Mouse (Mus musculus) urinary bladder, postnatal 25 days (tissue): ENCODE results near the gene Tubg1.
A peak's percentile ranks its signal among the peaks of the same experiment; 100 is the strongest.
"Not testable (repeated sequence)": the region's sequence is repeated elsewhere in the genome, so short reads cannot be mapped to it uniquely, and the experiment has no call there.

Source experiments
- DNase-seq: peaks from one replicate; pipeline ENCODE4 v3.0.0; 2022; ENCODE audit warnings: low spot score

The Tubg1 gene

GRCm38 (mm10) chr11:101103011-101103410 lies 16.7 kb upstream of the Tubg1 start:
- no peak for DNase-seq

GRCm38 (mm10) chr11:101109351-101109750 lies 10.4 kb upstream of the Tubg1 start:
- no peak for DNase-seq

DNA sequence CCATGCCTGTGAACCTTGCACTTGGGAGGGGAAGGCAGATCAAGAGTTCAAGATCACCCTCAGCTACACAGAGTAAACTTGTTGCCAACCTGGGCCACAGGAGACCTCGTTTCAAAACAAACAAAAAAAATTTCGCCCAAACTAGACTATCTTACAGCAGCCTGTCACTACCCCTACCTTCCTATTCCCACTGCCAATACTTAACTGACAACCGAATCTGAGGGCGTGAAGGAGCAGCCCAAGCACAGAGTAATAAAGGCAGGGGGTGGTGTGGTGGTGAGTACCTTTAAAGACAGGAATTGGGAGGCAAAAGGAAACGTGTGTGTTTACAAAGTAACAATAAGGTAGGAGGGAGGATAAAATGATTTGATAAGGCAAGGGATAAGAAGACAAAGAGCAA lies 9.0 kb upstream of the Tubg1 start:
- no peak for DNase-seq

DNA sequence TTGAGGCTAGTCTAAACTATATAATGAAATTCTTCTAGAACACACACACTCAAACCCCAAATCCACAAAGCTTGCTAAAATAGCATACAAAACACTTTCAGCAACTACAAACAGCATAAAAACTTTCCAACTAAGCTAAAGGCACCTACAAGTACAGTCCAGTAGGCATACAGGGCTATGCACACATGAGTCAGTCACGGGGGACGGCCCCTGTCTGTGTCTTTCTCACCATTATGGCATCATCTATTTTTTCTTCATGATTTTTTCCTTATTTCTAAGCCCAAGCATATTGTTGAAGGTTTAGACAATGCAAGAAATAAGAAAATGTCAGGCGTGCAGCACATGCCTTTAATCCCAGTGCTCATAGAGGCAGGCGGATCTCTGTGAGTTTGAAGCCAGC lies 8.6 kb upstream of the Tubg1 start:
- no peak for DNase-seq

GRCm38 (mm10) chr11:101112186-101112585 lies 7.6 kb upstream of the Tubg1 start:
- no peak for DNase-seq

DNA sequence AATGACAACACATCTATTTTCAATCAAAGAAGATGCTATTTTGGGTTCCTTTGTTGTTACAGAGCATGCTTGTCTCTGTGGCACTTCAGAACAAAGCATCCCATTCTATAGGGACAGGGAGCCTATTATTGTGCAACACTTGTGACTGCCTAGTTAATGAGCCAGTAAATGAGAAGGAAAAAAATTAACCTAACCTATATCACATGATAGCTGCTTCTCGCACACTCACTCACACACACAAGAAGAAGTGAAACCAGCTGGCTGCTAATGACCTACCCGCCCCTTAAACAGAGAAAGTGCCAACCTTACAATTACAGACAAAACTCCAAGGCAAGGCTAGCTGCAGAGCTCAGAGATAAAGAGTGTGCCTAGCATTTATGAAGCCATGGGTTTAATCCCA lies 4.2 kb upstream of the Tubg1 start:
- DNase-seq, result no peak

DNA sequence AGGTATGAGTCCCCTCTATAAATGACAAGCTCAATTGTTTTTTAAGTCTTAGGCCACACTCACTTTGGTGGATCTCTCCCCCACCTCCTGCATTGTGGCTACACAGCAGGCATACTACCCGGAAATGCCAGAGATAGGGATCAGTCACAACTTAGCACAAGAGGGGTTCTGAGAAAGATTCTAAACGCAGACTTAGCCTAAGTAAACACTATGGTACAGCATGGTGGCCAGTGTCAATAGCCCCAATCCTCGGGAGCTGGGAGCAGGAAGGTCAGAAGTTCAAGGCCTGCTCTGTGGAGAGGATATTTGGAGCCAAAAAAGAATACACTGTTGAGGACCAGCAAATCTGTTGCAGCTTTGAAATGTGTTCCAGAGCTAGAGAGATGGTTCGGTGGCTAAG lies 1.6 kb upstream of the Tubg1 start:
- no peak for DNase-seq

DNA sequence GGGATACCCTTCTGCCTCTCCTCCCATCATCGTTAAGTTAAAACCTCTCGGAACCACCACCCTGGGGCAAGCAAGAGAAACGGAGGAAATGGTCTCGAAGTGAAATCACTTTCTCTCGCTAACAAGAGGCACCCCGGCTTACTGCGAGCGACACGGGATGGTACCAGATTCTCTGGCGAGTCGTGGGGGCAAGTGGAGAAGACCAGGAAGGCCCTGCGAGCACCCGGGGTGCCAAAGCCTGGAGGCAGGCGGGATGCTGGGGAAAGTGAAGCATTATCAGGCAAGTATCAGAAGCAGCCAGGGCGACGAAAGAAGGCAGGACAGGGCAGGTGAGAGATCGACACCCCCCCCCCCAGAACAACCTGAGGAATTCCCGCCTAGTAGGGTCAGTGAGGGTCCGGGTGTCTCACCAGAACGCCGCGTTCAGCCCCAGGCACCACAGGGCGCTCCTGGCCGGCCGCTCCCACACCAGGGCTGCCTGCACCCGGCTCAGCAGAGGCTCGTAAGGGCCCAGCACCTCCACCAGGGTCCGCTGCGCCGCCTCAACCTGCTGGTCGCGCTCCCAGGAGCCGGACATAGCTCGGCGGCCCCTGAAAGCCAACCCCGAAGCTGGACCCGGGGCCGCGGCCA lies 492 bp upstream of the Tubg1 start:
- no peak for DNase-seq

DNA sequence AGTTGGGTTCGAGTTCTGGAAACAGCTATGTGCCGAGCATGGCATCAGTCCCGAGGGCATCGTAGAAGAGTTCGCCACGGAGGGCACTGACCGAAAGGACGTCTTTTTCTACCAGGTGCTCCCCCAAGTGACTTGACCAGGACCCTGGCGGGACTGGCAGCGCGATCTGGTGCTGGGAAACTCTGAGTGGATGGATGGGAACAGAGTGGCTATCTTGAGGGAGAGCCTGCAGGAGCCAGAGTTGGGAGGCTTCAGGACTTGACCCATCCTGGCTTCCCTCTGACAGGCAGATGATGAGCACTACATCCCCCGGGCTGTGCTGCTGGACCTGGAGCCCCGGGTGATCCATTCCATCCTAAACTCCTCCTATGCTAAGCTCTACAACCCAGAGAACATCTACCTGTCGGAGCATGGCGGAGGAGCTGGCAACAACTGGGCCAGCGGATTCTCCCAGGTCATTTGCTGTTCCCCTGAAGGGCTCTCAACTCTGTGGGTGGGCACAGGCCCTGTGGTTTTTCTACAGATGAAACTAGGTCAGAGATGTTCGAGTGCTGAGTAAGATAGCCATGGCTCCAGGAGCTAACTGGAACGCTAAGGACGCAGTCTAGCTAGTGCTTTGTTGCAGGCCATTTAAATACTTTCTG lies 929 bp downstream of the Tubg1 start:
- DNase-seq, result no peak

DNA sequence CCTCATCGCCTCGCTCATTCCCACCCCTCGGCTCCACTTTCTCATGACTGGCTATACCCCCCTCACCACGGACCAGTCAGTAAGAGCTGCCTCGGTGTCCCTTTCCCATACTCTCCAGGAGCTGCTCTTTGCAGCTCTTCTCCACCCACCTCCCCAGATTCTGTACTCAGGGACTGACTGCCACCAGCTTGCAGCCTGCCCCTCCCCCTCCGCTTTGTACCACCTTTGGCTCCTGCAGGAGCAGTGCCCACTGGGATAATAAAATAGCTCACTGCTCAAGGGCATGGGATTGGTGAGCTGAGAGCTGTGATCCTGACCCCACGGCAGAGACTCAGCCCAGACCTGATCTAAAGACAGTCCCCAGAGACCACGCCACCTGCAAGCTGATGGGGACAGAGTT lies 4.8 kb downstream of the Tubg1 start:
- not testable (repeated sequence) for DNase-seq

- not testable (repeated sequence) for DNase-seq
These were observed 5.3 kb downstream of the Tubg1 start for GRCm38 (mm10) chr11:101125008-101125407.

- no peak for DNase-seq
These were observed 7.3 kb downstream of the Tubg1 start for GRCm38 (mm10) chr11:101127075-101127474.

DNA sequence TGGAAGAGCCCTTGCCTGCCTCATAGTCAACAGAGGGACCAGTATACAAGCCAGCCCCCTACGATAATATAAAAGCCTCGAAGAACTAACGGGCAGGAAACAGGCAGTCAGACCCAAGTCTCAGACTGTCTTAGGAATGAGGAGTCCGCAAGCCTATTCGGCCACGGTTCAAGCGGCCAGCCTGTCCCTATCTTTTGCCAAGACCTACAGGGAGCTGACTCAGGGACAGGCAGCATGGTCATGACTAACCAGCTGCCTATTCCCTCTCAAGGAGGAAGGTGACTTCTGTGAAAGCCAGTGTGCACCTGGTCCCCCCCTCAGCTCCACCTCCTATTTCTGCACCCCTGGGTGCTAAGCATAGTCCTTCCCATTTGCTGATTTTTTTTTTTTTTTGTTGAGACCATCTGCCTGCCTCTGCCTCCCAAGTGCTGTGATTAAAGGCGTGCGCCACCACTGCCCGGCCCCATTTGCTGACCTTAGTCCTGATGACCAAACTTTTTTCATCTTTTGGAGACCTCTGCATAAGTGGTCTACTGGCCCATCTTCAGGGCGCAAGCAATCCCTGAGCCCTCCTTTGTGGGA lies 9.3 kb downstream of the Tubg1 start:
- DNase-seq, result no peak

GRCm38 (mm10) chr11:101130056-101130756 lies 10.5 kb downstream of the Tubg1 start:
- no peak for DNase-seq

GRCm38 (mm10) chr11:101131187-101131586 lies 11.4 kb downstream of the Tubg1 start:
- DNase-seq, result no peak

- DNase-seq, result no peak
These were observed 12.0 kb downstream of the Tubg1 start for GRCm38 (mm10) chr11:101131701-101132100.

DNA sequence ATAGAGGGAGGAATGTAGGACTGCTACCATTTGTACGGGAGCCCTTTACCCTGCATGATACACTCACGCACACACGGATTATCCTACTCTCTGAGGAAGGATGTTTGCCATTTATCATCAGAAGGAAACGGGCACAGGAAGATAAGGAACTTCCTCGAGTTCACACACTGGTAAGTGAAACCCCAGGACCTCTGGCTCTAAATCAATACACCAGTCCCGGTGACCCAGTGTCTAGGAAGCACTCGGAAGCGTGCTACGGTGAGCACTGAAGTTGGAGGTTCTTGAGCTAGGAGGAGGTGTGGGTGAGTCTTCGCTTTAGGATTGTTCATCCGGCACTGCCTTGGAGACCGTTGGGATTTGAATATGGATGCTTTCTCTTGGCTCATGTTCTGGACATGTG lies 13.3 kb downstream of the Tubg1 start:
- DNase-seq, result no peak

- no peak for DNase-seq
These were observed 14.6 kb downstream of the Tubg1 start for GRCm38 (mm10) chr11:101134217-101134865.

DNA sequence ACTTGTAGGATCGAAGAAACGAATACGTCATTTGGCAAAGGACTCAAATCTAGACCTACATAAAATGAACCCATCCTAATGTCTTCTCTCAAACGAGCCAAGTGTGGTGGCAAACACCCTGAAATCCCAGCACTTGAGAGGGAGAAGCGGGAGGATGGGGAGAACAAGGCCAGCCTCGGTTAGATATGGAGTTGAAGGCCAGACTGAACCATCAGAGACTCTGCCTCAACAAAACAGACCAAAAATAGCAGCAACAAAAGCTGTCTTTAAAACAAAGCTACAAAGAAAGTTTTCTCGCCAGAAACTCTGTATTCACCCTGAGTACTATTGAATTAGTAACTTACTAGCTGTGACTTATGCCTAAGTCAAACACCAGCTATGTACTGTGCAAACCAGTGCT lies 17.3 kb downstream of the Tubg1 start:
- DNase-seq, result no peak

- DNase-seq, result peak; percentile 35
These were observed 18.9 kb downstream of the Tubg1 start for GRCm38 (mm10) chr11:101138536-101139181.

GRCm38 (mm10) chr11:101140164-101140819 lies 20.6 kb downstream of the Tubg1 start:
- no peak for DNase-seq

DNA sequence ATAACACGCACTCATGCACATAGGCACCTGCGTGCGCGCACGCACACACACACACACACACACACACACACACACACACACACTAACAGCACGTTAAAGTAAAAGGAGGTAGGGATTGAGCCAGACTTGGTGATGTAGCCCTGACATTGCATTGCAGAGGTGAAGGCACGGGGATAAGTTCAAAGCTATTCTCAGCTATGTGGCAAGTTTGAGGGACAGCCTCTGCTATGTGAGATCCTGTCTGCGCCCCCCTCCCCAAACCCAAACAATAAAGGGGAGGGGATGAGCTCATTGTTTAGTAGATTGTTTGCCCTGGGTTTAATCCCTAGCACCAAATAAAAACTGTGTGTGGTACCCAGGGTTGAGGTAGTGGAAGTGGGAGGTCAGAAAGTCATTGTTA lies 21.4 kb downstream of the Tubg1 start:
- no peak for DNase-seq
